Mouse (Mus musculus): ENCODE results near the gene Ttll5.

Gene Ttll5

DNA sequence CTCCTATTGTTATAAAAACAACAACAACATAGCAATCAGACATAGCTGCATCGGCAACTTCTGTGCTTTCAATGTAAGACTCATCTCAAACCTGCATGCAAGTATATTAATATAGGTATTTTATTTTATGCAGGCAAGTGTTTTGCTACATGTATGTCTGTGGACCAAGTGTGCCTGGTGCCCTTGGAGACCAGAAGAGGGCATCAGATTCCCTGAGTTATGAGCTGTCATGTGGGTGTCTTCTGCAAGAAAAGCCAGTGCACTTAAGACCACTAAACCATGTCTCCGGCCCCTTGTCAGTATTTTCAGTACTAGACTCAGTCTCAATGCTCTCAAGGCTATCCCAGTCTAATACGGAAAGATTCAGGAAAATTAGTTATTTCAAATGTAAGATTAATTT lies 106.3 kb downstream of the Ttll5 start:
- peak; percentile 36 to 46 for DNase-seq

DNA sequence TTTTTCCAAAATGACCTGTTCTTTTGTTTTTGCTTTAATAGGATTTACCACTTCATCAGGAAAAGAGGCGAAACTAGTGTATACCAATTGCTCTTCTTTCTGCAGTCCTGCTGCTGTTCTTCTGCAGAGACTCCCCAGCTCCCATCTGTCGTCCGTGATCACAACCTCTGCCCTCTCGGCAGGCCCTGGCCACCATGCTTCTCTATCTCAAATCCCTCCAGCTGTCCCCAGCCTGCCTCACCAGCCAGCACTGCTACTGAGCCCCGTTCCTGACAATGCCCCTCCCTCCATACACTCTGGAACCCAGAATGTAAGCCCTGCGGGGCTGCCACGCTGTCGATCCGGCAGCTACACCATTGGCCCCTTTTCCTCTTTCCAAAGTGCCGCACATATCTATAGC lies 108.8 kb downstream of the Ttll5 start:
- DNase-seq = peak; percentile 55 to 67

DNA sequence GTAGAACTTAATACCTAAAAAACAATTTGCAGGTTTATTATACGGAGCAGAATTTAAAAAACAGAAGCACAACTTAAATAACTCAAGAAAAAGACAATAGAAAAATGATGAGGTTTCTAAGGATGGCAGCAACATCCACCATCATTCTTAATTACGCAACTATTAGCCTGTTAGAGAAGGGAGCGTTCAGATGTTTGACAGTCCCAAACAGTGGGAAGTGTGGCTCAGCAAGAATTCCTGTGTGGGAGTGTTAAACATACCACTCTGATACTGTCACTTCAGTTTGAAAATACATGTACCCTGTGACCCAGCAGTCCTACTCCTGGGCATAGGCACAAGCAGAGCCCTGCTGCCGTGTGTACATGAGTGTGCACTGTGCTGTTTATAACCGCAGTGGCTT lies 112.9 kb downstream of the Ttll5 start:
- no peak for DNase-seq

- DNase-seq = no peak
Measured at GRCm38 (mm10) chr12:85943456-85943855, 119.0 kb downstream of the Ttll5 start.

DNA sequence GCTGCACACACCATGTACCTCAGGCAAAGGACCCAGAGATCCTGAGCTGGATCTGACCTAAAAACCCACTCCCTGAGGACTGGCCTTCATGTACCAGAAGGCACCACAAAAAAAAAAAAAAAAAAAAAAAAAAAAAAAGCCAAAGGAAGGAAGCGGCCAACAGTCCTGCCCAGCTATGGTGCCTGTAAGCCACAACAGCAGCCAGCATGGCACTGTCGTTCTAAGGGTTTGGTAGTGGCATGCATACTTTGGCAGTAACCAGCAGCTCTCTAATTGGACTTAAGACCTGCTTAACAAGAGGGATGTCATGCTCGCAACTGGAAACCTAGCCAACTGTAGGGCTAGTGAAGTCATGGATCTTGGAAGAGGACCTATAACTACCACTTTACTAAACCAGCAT lies 120.0 kb downstream of the Ttll5 start:
- no peak for DNase-seq

GRCm38 (mm10) chr12:85947161-85947560 lies 122.7 kb downstream of the Ttll5 start:
- DNase-seq = no peak

- no peak for DNase-seq
Measured at GRCm38 (mm10) chr12:85949667-85950066, 125.2 kb downstream of the Ttll5 start.

DNA sequence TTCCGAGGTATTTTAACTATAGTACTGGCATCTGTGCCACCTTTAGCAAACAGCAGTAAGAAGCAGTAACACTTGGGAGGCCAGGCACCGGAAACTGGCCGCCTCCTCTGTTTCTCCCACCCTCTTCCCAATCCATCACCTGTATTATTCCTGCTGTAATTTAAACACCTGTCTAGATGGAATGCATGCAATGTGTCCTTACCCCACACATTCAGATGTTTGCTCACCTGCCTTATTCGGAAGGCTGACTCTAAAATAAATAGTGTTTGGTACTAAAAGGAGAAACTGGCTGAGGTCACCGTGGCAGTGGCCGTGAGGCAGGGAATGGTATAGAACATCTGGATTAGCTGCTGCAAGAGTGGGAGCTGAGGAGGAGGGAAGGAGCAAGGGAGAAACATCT lies 125.9 kb downstream of the Ttll5 start:
- DNase-seq = no peak

GRCm38 (mm10) chr12:85951036-85951435 lies 126.6 kb downstream of the Ttll5 start:
- no peak for DNase-seq

GRCm38 (mm10) chr12:85951822-85952221 lies 127.4 kb downstream of the Ttll5 start:
- peak; percentile 44 to 60 for DNase-seq

DNA sequence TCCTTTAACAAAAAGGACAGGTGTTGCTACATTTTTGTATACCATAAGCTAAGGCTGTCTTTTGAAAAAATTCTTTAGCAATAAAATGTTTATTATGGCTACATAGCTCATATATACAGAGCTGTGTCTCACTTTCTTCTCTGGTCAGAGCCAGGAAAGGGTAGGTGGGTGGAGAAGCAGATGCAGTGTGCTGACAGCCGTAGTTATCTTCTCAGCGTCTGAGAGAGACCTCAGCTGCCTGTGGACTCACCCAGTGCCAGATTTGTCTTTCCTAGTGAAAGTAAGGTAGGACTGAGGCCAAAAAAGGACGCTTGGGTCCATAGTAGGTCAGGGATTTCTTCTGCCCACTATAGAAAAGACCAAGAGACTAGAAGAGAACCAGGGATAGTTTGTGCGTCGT lies 127.9 kb downstream of the Ttll5 start:
- DNase-seq = no peak

DNA sequence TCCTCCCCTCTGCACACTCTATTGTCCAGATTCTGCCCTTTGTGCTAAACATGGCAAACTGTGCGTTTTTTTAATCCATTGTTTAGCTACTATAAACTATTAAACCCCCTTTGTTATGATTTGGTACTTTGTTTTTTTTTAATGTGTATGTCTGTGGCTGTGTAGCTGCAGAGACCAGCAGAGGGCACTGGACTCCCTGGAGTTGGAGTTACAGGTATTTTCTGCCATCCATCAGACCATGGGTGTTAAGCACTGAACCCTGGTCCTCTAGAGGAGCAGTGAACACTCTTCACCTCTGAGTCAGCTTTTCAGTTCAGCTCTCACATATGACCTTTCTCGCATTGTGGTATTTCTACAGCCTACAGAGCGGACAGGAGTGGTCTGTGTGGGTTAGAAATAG lies 129.7 kb downstream of the Ttll5 start:
- DNase-seq = peak in 1 of 2 experiments; percentile 35

GRCm38 (mm10) chr12:85955062-85955461 lies 130.6 kb downstream of the Ttll5 start:
- peak in 1 of 2 experiments; percentile 24 for DNase-seq

DNA sequence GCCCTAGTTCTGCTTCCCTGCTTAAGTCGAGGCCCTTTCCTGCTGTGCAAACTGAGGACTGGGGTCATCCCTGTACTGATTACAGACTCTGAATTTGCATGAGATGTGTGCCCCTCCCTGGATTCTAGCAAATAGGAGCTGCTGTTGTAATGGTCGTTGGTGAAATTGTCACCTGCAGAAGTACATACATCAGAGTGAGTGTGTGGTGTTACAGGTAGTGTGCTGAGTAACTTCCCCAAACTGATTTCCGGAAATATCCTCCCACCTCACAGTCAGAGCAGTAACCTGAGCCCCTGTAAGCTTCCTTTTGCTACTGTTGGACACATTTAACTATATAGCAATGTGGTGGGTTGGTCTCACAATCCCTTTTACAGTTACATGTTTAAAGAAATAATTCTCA lies 131.2 kb downstream of the Ttll5 start:
- no peak for DNase-seq

DNA sequence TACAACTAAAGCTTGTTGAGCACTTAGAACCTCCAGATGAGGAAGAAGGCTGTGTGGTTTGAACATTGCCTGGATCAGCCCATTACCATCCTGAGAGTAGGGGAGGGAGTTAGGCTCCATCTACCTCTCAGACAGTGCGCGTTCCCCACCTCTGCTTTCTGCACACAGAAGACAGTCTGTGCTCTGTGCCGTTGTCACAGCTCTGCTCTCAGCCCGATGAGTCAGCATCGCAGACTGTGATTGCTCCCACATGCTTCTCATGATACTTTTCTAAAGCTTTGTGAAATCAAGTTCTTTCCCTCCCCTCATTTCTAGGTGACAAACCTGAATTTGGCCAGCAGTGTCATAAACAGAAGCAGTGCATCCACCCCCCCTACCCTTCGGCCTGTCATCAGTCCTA lies 131.8 kb downstream of the Ttll5 start:
- no peak for DNase-seq

- no peak for DNase-seq
Measured at GRCm38 (mm10) chr12:85958460-85958859, 134.0 kb downstream of the Ttll5 start.

- DNase-seq = no peak
Measured at GRCm38 (mm10) chr12:85959822-85960501, 135.5 kb downstream of the Ttll5 start.

DNA sequence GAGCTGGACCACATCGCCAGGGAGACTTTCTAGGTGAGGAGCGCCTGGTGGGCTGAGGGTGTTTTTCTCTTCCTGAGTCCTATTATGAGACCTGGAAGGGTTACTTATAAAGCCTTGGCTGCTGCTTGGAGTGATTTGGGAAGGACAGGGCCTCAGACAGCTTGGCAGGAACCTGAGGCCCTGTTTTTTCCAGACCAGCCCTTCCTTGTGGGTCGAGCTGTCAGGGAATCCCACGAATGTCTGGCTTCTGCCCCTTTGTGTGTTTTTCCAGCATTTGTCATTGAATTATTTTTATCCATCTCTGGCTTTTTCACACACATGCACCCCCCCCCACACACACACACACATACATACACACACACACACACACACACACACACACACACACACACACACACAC lies 136.2 kb downstream of the Ttll5 start:
- DNase-seq = no peak

DNA sequence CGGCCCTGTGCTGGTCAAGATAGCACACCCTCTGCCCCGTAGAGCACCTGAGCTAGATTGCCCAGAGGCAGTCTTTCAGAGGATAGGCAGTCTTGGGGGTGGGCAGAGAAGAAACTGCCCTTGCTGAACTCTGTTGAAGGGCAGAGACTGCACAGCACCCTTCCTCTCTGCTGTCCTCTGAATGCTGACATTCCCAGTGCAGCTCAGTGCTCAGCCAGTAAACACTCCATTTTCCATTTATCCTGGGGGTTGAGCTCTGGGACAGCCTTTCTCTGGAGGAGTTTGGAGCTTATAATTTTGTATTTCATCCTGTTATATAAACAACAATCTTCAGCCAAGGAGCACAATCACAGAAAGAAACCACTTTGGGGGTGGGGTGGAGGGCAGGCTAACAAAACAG lies 138.7 kb downstream of the Ttll5 start:
- no peak for DNase-seq

DNA sequence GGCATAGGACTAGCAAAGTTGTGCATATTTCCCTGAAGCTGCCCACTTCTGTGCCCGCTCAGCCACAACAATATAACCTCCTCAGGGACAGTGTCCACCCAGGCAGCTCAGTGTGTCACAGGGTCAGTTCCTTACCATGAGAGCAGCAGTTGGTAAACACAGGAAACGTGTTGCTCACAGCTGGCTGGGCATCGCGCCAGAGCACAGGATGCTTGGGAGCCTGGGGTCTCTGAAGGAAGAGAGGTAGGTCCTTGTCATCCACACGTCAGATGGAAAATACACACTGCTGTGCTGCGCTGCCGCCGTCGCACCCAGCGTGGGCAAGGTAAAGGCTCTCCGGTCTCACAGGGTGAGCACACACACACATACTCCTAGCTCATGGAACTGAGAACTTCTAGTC lies 139.2 kb downstream of the Ttll5 start:
- peak in 1 of 2 experiments; percentile 22 for DNase-seq

DNA sequence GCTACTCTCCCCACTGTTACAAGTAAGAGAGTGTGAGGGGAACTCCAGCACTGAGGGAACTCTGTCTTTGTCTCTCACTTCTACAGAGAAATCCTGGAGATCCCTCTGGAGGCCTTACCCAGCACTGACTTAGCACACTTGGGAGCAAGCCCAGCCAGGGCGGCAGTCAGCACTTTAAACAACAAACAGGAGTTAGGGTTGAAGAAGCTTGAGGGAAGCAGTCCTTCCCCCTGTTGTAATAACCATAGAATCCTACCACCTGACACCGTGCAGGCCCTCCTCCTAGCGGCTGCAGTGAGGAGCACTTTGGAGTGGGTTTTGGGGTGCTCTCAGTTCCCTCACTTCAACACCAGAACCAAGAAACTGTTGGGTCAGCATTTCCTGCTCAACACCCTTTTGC lies 140.0 kb downstream of the Ttll5 start:
- DNase-seq = no peak

- no peak for DNase-seq
Measured at GRCm38 (mm10) chr12:85967812-85968211, 143.4 kb downstream of the Ttll5 start.

DNA sequence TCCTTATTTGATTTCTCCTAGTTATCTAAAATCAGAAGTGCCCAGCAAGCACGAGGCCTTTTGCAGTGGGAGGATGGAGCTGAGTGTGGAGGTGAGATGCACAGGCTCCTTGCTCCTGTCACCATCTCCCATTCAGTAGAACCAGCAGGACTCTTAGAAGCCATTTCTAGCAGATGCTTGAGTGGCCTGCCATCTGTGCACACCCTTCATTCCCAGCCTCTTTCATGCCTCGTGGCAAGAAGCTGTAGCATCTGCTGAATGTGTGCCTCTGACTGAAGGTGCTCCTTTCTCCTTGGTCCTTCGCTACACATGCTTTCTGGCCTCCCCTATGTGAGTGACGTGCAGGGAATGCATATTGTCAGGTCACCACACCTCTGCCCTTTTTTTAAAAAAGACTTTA lies 143.9 kb downstream of the Ttll5 start:
- DNase-seq = peak in 1 of 2 experiments; percentile 59

DNA sequence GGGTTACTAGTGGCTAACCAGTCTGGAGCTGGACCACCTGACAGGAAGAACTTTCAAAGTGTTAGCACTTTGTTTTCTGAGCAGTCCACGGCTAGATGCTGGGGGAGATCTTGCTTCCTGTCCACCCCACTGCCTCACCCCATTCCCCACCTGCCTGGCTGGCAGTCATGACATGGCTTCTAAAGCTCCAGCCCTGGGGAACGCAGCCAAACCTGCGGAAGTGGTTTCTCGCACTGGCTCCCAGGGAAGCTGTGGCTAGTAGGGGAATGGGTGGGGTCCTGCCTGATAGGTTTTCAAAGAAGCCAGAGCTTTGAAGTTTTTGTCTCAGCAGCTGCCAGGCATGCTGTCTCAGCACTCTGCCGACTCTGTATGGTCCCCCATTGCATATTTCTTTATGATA lies 145.1 kb downstream of the Ttll5 start:
- peak in 1 of 2 experiments; percentile 65 for DNase-seq

DNA sequence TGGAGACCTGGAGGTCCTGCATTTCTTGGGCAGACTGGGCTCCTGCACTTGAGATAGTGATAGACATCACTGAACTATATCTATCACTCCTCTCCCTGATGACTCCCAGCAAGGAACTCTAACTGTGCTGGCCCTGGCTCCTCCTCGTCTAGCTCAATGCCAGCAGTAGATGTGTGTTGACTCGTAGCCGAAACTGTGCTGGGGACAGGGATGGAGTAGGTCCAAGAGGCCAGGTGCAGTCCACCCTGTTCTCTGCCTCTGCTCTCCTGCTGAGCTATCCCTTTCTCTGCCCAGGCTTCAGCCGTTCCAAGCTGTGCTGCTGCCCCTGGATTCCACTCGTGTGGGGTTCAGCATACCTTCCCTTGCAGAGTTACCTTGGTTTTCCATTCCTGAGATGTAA lies 145.7 kb downstream of the Ttll5 start:
- DNase-seq = peak; percentile 76 to 86

Measured in cerebellum, postnatal 10 days (tissue).